Mouse (Mus musculus): ENCODE data around the gene Crisp3.
"Not testable (repeated sequence)": the region's sequence is repeated elsewhere in the genome, so short reads cannot be mapped to it uniquely, and the experiment has no call there.

Gene Crisp3

DNA sequence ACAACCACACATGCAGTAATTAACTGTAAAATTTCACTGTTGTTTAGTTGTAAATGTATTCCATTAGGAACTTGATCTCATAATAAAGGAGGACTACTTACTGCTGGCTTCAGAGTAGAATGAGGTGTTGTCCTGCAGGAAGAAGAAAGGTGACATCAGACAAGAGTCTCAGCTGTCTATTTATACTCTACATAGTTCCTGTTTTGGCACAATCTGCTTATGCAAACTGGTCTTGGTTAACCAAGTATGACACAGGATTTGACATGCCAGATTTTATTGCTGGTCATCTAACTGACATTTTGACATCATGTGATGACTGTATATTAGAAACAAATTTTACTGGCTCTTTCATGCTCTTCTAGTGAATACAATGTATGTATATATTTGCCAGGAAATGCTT, at the start of gene Crisp3:
Gene Crisp3, minus strand, starts transcription at position 154 of the 400 bp plus-strand sequence.
- no peak for DNase-seq (ENCODE audit: low read depth, low spot score)

DNA sequence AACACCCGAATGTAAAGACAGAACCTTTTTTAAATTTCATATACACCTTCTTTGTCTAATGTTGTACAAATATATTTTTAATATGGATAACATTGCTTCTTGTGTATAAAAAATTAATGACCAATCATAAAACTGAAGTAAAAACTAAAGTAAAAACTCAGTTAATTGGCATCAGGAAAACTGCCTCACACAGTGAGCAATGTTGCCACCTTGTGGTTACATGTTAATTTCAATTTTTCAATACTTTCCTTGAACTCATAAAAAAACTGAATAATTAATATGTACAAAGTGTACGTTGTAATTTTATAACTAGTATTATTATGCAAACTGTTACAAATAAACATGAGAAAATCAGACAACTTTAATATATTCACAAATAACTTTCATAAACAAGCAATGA, 43.3 kb upstream of the Crisp3 start:
- no peak for DNase-seq (ENCODE audit: low read depth, low spot score)

DNA sequence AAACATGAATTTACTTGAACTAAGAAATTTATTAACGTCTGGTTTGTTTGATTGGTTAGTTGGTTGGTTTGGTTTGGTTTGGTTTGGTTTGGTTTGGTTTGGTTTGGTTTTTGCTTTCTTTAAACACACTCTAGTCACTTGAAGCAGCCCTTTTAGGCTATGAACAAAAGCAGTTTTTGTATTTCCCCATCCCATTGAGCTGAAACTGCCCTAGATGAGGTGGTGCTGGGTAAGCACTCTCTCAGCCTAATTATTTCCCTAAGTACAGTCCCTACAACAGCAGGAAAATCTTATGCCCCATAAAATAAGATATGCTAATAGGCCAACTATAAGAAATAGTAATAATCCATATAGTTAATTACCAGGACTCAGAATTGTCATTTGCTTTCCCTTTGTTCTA, 33.4 kb upstream of the Crisp3 start:
- no peak for DNase-seq (ENCODE audit: low read depth, low spot score)

DNA sequence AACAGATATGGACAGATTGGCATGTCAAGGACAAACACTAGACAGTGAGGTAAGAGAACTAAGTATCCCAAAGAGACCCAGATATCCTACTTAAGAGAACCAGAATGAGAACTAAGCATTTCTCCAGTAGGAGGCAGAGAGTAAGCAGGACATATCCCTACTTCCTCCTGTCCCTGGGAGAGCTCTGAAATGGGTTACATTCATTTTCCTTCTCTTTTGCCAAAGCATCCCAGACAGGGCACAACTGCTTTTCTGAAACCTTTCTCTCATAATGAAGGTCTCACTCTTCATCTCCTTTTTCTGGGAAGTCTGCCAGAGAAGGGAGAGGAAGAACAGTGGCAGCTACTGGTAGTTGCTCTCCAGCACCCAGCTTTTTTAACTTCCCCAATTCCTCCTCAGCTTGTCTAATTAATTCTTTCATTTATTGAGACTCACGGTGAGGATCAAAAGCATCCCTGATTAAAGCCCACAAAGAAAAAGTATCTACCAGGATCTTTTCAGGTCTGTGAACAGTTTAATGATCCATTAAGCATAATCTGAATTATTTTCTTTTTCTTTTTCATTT, 32.9 kb upstream of the Crisp3 start:
- DNase-seq (ENCODE audit: low read depth, low spot score) = no peak

GRCm38 (mm10) chr17:40252487-40252886, 10.4 kb upstream of the Crisp3 start:
- DNase-seq (ENCODE audit: low read depth, low spot score) = no peak

GRCm38 (mm10) chr17:40208540-40208939, 33.5 kb downstream of the Crisp3 start, which contains the start of gene Pgk2:
Gene Pgk2, minus strand, starts transcription at chr17:40208640.
- DNase-seq (ENCODE audit: low read depth, low spot score) = no peak

GRCm38 (mm10) chr17:40201803-40202202, 40.3 kb downstream of the Crisp3 start:
- DNase-seq (ENCODE audit: low read depth, low spot score) = not testable (repeated sequence)

DNA sequence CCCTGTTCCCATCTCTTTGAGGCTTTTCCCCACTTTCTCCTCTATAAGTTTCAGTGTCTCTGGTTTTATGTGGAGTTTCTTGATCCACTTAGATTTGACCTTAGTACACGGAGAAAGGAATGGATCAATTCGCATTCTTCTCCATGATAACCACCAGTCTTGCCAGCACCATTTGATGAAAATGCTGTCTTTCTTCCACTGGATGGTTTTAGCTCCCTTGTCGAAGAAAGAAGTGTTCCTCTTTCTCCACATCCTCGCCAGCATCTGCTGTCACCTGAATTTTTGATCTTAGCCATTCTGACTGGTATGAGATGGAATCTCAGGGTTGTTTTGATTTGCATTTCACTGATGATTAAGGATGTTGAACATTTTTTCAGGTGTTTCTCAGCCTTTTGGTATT, 51.9 kb downstream of the Crisp3 start:
- not testable (repeated sequence) for DNase-seq (ENCODE audit: low read depth, low spot score)
